Mouse (Mus musculus): ENCODE measurements at regions not wholly inside any gene's neighbourhood (a gene's known extent, or its start where the extent isn't known, plus 50 kb on each side); places are given as distances from the start of the nearest gene placed in this dataset.

DNA sequence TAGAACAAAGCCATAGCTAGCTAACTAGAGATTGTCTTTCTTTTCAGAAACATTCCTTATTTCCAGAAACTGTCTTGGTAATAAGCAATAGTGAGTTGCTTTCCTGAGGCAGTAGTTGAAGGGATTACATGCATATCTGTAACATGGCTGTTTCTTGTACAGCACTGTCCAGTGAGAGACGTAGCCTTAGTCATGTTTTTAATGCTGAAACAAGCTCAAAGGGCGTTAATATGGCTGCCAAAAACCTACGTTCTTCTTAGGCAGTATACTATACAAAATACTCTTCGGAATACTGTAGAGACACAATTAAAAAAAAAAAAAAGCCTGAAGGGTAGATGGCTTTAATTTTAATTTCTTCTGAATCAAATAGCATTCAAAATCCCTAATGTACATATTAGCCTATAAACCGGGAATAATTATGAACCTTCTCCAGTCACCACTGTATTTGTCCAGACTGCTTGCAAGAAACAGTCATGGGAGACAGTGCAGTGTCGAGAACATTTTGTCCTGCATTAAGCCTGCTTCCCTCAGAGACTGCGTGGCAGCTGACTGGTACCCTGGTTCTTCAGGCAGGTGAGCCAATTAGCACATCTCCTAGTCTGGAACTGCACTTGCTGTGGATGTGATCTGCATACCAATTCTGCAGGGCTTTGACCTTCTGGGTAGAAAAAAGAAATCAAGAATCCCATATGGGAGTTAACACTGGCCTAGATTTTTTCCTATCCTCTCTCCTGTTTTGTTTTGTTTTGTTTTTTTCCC lies 854.7 kb upstream of the Stxbp6 start:
- DNase-seq, result no peak
